Mouse (Mus musculus): ENCODE measurements around the gene Naaladl2.
A peak's percentile ranks its signal among the peaks of the same experiment; 100 is the strongest.

Naaladl2 gene

DNA sequence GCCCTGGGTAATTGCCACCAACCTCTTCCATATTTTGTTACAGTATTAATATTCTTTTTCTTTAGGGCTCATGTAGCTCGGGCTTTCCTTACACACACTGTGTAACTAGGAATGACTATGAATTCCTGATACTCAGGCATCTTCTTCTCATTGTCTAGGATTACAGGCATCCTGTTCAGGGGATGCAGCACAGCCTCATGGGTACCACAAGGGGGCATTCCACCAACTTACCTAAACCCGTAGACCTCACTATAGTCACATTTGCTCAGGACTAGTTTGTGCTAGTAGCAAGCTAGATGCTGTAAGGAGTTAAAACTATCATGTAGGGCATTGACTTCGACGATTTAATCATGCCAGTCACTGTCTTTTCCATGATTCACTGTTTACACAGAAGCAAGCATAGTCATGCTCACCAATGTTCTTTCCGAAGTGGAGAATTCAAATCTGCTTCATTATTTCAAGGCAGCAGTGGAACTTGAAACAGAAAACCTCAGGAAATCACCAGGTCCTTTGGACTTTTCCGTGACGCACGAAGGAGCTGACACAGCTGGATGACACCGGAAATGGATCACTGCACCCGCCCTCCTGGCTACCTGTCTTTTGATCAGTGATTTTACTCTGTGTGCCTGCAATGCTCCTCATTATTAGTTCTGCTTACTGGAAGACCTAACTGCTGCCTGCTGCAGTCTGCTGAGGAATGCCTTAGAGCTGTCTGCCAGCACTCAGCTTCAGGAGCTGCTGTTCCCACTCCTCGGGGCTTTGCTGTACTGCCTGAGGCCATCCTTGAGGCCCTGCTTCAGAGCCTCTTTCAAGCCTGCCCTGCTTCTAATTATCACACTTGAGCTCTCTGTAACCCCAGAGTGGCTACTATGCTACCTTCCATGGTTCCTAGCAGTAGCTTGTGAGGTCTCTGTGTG is 822.3 kb downstream of the Naaladl2 start:
- peak; percentile 57 for DNase-seq (ENCODE audit: low read depth, low spot score)

DNA sequence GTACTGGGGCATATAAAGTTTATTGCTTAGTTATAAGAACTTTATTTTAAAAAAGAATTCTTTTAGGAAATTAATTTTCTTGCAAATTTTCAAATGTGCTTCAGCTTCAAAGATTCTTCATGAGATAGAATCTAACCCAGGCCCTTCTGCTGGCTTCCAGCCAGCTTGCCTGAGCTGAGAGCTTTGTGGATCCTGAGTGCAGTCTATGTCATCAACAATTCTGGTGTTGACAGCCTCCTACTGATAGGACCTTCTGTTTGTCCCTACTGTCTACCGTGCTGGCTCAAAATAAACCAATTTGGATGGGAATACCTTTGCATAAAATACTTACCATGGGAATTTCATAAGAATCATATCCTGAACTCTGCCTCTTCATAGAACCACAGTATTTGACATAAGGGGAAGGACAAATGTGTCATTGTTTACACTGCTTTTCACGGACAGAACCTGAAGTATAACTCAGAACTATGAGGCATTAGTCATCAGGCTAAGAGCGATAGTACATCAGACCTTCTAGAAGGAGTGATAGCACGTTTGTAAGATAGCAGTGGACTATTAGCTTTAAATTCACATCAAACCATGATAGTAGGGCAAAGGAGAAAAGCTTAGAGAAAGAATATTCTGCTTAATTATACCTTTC is 829.3 kb downstream of the Naaladl2 start:
- DNase-seq (ENCODE audit: low read depth, low spot score), result no peak

DNA sequence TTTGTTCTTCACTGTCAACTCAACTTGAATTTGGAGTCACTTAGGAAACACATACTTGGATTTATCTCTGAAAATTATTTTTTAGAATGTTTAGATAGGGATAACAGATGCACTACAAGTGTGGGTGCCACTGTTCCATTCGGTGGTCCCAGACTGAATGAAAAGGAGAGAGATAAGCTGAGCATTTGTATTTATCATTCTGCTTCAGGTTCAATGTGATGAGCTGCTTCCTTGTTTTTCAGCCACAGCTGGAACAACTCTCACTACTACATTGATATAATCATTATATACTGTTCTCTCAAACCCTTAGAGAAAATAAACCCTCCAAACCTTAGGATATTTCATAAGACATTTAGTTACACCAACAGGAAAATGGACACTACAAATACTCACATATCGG is 918.6 kb downstream of the Naaladl2 start:
- no peak for DNase-seq (ENCODE audit: low read depth, low spot score)

DNA sequence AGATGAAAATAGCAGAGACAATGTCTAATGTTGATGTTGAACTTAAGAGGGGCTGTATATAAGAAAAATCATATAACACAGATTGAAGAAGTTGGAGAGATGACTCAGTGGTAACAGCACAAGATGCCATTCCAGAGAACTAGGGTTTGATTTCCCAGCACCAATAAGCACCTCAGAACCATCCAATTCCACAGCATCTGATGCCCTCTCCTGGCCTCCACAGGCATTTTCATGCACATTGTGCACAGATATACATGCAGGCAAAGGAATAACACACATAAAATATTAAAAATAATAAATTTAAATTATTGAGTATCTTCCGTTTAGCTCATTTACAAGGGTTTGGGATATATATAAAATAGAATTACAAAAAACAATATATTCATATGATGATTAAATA is 926.6 kb downstream of the Naaladl2 start:
- peak; percentile 4 for DNase-seq (ENCODE audit: low read depth, low spot score)

DNA sequence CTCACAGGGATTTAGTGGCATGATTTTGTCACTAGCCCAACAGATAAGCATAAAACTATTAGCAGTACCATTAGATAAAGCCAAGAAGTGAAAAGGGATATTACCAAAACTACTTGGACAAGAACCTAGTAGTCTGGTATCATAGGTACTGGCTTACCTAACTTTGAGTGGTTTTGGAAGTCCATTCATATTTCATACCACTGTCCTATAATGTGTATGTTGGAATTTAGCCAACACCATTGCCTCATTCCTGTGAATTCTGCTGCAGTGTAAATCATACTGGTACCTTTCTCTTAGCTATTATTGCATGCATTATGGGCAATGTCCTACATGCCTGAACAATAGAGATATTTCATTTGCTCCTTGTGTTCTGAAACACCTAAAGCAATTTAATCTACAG is 977.5 kb downstream of the Naaladl2 start:
- no peak for DNase-seq (ENCODE audit: low read depth, low spot score)

DNA sequence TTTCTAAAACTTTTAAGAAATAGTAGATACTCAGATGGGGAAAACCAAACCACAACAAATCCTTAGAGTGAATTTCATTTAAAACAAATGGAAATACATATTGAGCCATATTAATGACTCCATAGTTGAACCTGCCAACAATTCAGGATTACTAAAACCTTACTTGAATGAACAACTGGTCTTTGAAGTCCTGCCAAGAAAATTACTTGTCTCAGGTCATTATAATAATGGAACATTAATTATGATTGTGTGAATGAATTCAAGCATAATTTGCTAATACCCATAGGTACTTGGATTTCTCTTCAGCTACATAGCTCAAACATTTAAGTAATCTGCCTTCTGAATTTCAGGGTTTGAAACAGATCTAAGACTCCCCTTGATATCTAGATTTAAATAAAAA is 980.1 kb downstream of the Naaladl2 start:
- no peak for DNase-seq (ENCODE audit: low read depth, low spot score)

DNA sequence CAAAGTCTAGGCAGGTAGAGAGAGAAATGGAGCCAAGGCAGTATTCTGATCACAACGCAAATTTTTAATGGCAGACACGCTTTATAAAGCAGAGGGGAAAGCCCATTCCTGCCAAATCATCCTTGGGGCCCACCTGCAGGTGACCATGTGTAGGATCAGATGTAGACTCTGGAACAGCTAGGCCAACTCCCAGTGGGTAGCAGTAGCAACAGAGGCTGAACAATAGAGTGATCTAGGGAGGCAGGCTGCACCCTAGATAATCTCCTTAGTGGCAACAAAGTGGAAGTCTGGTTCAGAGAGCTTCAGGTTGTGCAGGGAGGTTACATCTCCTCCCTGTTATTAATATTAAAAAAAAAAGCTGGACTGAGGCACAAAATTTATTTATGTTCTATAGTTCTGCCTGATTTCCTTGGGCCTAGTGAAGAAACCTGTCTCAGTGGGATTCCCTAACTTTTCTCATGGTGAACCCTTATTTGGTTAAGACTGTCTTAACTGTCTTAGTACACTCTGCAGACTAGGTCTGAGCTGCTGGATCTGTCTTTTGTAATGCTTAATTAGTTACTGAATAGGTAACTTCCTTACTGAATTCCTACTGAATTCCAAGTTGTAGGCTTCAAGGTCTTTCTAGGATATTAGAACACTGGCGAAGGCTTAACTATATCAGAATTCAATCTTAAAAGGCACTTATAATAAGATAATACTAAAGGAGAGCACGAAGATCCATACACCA is 992.8 kb downstream of the Naaladl2 start:
- DNase-seq (ENCODE audit: low read depth, low spot score), result peak; percentile 64

DNA sequence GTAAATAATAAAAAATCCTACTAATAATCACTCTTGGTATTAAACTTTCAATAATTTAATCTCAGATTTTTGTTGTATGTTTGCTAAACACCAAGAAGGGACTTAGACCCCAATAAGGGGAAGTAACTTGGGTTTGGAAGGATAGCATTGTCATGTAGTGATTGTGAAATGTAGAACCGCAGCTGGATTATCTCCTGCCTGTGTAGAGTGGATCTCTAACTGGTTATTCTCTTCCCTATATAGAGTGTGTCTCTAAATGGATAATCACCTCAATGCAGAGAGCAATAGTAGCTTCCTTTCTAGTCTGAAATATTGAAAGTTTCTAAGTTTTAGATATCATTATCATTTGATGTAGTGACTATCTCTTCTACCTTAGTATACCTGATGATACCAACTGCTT is 1001.3 kb downstream of the Naaladl2 start:
- no peak for DNase-seq (ENCODE audit: low read depth, low spot score)

DNA sequence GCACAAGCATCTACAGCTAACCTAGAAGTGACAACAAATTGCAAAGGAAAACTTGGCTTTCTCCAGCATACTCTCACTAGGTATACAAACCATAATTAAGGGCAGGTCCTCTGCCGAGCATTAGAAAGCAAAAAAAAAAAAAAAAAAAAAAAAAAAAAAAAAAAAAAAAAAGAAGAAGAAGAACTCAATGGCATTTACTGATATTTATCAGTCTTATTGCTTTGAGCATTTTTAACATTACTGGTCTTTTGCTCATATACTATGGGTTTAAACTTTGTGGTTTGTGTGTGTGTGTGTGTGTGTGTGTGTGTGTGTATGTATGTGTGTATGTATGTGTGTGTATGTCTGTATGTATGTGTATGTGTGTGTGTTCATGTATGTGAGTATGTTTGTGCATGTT is 1006.1 kb downstream of the Naaladl2 start:
- DNase-seq (ENCODE audit: low read depth, low spot score), result no peak

DNA sequence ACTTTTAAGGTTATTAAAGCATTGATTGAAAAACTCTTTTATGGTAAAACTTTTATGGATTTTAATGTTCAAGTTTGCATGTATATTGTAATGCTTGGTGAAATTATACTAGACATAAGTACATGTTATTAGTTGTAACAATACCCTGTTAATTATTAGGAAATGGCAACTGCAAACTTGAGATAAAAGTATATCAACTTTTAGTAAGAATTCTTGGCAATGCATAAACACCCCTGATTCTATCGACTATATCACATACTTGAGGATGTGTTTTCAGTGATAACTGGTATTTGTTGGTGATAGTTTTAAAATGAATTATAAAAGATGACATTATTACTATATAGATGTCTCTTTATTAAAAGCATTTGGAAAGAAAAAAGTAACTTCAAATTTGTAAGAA is 1017.9 kb downstream of the Naaladl2 start:
- DNase-seq (ENCODE audit: low read depth, low spot score), result no peak

DNA sequence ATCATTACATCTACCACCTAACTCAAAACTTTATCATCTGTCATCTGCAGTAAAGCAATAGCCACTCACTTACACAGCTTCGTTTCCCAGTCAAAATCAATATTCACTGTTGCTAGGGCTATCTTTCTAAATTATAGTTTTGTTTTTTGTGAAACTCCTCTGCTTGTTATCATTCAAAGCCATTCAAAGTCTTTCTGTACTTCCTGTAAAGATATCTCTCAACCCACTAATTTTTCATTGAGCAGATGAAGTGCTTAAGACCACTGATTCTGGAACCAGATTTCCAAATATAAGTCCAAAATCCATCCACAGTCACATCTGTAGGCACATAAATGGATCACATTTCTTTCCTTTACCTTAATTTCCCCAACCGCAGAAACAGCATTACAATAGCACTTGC is 1020.0 kb downstream of the Naaladl2 start:
- no peak for DNase-seq (ENCODE audit: low read depth, low spot score)

DNA sequence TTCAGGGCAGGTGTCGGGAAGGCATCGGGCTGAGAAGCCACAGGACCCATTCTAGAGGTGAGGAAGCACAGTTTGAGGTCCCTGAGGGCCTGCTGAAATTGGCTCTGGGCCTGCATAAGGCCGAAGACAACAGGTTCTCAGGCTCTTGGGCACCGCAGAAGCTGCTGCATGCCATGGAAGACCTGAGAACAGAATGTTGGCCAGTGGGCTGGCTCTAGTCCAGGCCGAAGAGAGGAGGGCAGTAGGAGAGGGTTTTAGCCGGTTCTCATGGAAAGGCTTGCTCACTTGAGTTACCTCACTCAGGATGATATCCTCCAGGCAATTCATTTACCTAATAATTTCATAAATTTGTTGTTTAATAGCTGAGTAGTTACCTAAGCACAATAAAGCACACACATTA is 1025.9 kb downstream of the Naaladl2 start:
- DNase-seq (ENCODE audit: low read depth, low spot score), result no peak

DNA sequence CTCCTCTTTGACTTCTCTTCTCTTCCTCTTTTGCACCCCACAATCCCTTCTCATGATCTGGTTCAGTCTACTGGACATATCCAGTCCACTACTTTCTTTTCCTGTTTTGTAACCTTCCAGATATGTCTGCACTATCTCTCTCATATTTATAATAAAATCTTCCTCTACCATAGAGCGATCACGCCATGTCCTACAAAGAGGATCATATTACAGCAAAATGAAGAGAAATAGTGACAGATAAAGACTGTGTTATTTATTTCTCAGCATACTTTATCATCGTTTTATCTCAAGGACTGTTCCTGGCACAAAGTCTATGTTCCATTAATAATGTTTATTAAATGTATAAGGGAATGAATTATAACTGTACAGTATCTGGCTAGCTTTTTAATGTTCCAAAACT is 1029.2 kb downstream of the Naaladl2 start:
- DNase-seq (ENCODE audit: low read depth, low spot score), result no peak

DNA sequence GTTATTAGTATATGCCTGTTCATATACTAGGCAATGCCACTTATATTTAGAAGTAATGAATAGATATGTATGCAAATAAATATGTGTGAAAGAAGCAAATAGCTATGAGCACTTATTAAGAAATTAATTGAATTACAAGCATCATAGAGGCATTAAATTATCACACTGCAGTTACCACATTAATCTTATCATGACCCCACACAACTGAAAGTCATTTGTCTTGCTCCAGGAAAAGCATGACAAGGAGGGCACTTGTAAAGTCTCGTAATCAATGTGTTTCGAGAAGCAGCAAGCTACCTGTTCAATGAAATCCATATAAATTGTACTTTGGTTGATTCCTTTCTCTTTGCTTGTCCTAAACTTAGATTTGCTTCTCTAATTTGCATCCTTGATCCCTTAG is 1030.7 kb downstream of the Naaladl2 start:
- DNase-seq (ENCODE audit: low read depth, low spot score), result no peak

DNA sequence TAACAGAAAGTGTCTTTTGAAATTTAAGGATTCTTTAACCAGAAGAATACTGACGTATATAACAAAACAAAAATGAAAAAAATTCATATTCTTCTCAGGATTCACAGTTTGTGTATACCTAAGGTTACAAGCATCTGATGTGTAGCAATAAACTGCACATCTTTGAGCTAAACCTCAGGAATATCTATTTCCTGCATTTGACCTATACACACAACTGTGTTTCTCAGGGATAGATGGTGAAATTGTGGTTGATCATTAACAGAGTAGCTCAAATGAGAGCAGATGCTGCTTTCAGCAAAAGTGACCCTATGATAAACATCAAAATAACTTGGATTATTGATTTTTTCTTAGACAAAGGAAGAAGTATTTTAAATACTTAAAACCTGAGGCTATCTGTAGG is 1037.7 kb downstream of the Naaladl2 start:
- no peak for DNase-seq (ENCODE audit: low read depth, low spot score)

DNA sequence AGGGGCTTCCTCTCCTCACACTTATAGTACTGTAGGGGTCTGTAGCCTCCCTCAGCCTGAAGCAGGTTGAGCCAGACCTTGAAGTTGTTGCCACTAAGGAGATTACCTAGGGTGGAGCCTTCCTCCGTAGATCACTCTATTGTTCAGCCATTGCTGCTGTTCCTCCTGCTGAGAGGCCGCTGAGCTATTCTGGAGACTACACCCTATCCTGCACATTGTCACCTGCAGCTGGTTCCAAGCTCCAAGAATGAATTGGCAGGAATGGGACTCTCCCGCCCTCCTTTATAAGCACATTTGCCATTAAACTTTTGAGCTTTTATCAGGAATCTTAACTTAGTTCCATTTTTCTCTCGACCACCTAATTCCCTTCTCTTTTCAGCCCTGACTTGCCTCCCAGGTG is 1064.3 kb downstream of the Naaladl2 start:
- DNase-seq (ENCODE audit: low read depth, low spot score), result peak; percentile 84

DNA sequence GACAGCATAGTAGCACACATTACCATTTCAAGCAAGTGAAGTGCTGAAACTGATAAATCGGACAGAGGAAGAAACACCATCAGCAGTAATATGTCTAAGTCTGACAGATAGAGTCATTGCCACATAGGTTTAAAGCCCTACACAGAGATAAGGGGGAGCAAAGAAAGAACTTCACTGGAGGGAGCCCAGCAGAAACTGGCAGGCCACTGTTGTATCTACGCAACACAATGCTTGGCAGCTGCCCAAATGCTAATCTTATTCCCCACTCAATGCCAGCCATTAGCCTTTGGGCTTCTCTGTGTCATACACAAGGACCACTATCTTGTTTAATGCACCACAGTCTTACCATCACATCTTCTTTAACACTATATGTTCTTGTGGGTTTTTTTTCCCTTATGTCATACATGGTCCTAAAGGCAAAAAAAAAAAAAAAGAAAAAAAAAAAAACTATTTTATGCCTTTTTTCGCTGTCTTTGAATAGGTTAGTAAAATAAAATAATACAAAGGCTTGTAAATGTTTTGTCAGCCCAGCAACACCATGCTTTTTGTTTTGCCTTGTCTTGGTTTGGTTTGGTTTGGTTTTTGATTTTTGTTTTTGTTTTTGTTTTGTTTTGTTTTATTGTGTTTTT is 1072.8 kb downstream of the Naaladl2 start:
- no peak for DNase-seq (ENCODE audit: low read depth, low spot score)

DNA sequence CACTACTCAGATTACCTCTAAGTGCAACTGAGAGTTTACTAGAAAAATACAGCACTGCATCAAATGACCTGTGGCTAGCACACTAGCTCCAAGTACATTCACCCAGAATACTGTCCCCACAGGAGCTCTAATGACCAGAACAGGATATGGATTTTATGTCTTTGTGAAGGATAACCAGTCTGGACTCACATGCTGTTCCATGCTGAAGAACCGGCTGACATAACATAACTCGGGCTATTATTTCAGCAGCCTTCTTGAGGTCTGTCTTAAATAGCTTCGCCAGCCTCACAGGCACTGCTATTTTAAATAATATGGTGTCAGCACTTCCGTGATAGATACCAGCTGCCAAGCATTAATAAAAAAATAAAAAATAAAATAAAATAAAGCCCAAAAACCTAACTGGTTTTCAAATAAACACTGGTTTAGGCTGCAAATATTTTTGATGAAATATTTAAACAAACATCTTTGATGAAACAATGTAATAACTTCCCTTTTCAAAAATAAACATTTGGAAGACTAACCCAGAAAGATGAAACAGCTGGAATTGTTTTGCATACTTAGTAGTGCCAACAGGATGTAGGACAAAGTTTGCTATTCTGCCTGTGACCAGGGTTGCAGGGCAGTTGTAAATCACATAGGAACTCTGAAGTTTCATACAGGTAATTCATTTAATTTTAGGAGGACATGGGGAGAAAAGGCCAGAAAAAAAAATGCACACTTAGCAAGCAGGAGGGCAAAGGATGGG is 1073.5 kb downstream of the Naaladl2 start:
- no peak for DNase-seq (ENCODE audit: low read depth, low spot score)

DNA sequence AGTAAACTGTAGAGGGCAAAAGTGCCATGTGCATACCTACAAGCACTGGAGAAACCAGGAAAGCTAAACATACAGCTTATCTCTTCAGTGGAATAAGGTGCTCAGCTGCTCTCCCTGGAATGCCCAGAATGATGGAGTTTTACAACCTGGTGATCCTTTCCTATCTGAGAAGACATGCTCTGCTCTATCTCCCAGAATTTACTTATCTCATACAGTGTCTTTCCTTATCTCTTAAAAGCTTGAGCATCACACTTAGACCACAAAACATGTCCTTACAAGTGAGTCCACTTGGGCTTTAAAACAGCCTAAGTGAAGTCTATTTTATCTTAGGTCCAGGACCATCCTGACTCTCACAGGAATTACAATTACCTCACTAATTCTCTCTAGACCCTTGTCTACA is 1095.8 kb downstream of the Naaladl2 start:
- DNase-seq (ENCODE audit: low read depth, low spot score), result no peak

DNA sequence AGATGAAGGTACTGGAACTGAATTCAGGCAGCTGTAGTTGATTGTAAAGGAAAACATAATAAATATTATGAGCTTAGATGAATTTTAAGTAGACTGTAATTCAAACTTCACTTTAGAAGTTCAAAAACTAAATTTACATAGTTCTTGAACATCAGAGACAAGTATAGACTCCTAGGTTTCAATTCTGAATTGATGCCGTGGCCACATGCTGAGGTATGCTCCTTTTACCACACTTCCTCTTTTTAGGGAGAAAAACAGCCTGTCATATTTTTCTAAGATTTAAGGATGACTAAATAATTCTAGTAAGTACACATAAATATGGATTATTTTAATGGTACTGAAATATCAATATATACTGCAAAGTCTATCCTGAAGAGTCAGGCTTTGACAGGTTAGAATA is 1142.3 kb downstream of the Naaladl2 start:
- DNase-seq (ENCODE audit: low read depth, low spot score), result no peak

DNA sequence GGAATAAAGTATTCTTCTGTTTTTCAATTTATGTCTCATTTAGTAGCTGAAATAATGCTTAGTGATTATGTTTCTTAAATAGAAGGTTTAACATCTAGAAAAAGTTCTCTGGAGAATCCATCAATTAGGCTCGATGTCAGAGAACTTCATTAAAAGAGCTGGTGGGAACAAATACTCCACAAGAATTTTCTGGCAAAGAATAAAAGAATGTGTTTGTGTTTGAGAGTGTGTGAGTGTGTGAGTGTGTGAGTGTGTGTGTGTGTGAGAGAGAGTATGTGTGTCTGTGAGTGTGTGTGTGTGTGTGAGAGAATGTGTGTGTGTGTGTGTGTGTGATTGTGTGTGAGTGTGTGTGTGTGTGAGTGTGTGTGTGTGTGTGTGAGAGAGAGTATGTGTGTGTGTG is 1170.3 kb downstream of the Naaladl2 start:
- no peak for DNase-seq (ENCODE audit: low read depth, low spot score)
